Comparison of ENCODE assay signal across 9 mouse cellular contexts in the genomic region with DNA sequence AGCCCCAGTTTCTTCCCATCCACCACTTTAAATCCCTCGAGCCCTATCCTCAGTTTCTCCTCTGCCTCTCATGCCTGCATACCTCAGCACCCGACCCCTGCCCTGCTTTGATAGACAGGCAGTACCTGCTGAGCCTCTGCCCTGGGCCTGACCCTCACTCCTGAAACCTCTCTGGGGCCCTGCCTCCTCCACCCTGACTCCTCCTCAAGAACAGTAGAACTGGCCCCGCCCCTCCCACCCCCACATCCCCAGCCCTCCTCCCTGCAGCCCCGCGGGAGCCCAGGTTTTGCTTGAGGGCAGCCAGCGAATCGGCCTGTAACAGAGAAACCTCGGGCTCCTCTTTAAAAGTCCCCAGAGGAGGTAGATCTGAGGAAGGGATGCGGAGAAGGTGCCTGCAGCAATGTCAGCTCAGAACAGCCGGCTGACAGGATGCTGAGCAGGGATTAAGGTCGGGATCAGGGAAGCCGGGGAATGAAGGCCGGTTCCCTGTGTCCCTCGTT. TPM values are rescaled to one million over a fixed set of nuclear protein-coding genes. Genes with fewer than 3 reads are reported as not detected.
A peak's percentile ranks its signal among the peaks of the same experiment; 100 is the strongest.
DNase-seq lines count a peak whose midpoint lies in the region; ATAC-seq and TF ChIP-seq lines count a peak whose summit lies in the region.
"Had no signal": no experiment of that assay in that cellular context is flagged by ENCODE, and none has a peak within 500 bp of the region (broad histone marks: within the 10 kb centered on the region; RNA-seq: fewer than 3 reads in every experiment).

No protein-coding gene starts in this region.

- WGBS in forebrain, embryonic 12.5 days: 3% methylated on average over 14 of the region's 14 CpGs
- 14% methylated on average over 14 of the region's 14 CpGs for WGBS in forebrain, postnatal 0 days
- 4% methylated on average over 14 of the region's 14 CpGs for WGBS in limb, embryonic 11.5 days
- 3% methylated on average over 14 of the region's 14 CpGs for WGBS in midbrain, embryonic 15.5 days

- no peak for ATAC-seq in forebrain, embryonic 12.5 days (ENCODE audit: low FRiP score)
- ATAC-seq in forebrain, postnatal 0 days: no peak
- ATAC-seq in limb, embryonic 11.5 days (ENCODE audit: insufficient number of reproducible peaks, low FRiP score, low TSS enrichment, low read depth): no peak
- peak; percentile 53; the same call in 1 of the 2 replicates for ATAC-seq in midbrain, embryonic 15.5 days (replicated peaks)

- peaks cover 25% of the 10 kb centered on the region for H3K27me3 ChIP-seq in forebrain, embryonic 12.5 days
- no peaks in the 10 kb centered on the region; the same call in none of the 2 replicates for H3K27me3 ChIP-seq in forebrain, postnatal 0 days (ENCODE audit: insufficient read depth, low read length)
- 0 out of 2 replicates have a peak, but pooled peaks cover 1% of the 10 kb centered on the region for H3K27me3 ChIP-seq in limb, embryonic 11.5 days (ENCODE audit: control insufficient read depth, insufficient read depth, low read length)
- 0 out of 2 replicates have a peak, but pooled peaks cover 2% of the 10 kb centered on the region for H3K27me3 ChIP-seq in midbrain, embryonic 15.5 days (replicated peaks)

- H3K9me3 ChIP-seq in forebrain, embryonic 12.5 days: no peaks in the 10 kb centered on the region
- no peaks in the 10 kb centered on the region for H3K9me3 ChIP-seq in forebrain, postnatal 0 days (ENCODE audit: low read length)
- H3K9me3 ChIP-seq in limb, embryonic 11.5 days (ENCODE audit: control insufficient read depth, low read length): no peaks in the 10 kb centered on the region
- no peaks in the 10 kb centered on the region for H3K9me3 ChIP-seq in midbrain, embryonic 15.5 days

- no peak for TF ChIP-seq CTCF in forebrain, postnatal 0 days (IDR thresholded peaks at IDR 0.05; ENCODE audit: low read depth)

- peaks cover 27% of the 10 kb centered on the region for H3K4me1 ChIP-seq in forebrain, embryonic 12.5 days
- H3K4me1 ChIP-seq in forebrain, postnatal 0 days (ENCODE audit: insufficient read depth): no peaks in the 10 kb centered on the region
- peaks cover 24% of the 10 kb centered on the region for H3K4me1 ChIP-seq in limb, embryonic 11.5 days (ENCODE audit: control insufficient read depth, insufficient read depth, low read length)
- peaks cover 22% of the 10 kb centered on the region for H3K4me1 ChIP-seq in midbrain, embryonic 15.5 days

- 0 out of 2 replicates have a peak overlapping the region, but pooled peaks have one; percentile 12 for H3K9ac ChIP-seq in forebrain, embryonic 12.5 days
- H3K9ac ChIP-seq in forebrain, postnatal 0 days: no peak overlapping the region
- H3K9ac ChIP-seq in limb, embryonic 11.5 days (ENCODE audit: low read length): peak overlapping the region; percentile 43; the same call in 1 of the 2 replicates
- H3K9ac ChIP-seq in midbrain, embryonic 15.5 days: no peak overlapping the region

- H3K4me3 ChIP-seq in forebrain, embryonic 12.5 days (replicated peaks): no peak overlapping the region
- no peak overlapping the region for H3K4me3 ChIP-seq in forebrain, postnatal 0 days (ENCODE audit: low read depth, low read length)
- no peak overlapping the region for H3K4me3 ChIP-seq in limb, embryonic 11.5 days (ENCODE audit: low read depth, low read length)
- no peak overlapping the region for H3K4me3 ChIP-seq in midbrain, embryonic 15.5 days

- H3K4me2 ChIP-seq in forebrain, embryonic 12.5 days: peak overlapping the region; percentile 24
- H3K4me2 ChIP-seq in forebrain, postnatal 0 days (ENCODE audit: low read depth): no peak overlapping the region
- peak overlapping the region; percentile 39 for H3K4me2 ChIP-seq in limb, embryonic 11.5 days (ENCODE audit: low read depth, severe bottlenecking)
- H3K4me2 ChIP-seq in midbrain, embryonic 15.5 days: no peak overlapping the region; the same call in 1 of the 2 replicates

- H3K36me3 ChIP-seq in forebrain, embryonic 12.5 days (replicated peaks): no peaks in the 10 kb centered on the region
- no peaks in the 10 kb centered on the region for H3K36me3 ChIP-seq in forebrain, postnatal 0 days (ENCODE audit: insufficient read depth)
- no peaks in the 10 kb centered on the region for H3K36me3 ChIP-seq in limb, embryonic 11.5 days (ENCODE audit: control insufficient read depth, insufficient read depth, low read length)
- H3K36me3 ChIP-seq in midbrain, embryonic 15.5 days (replicated peaks): no peaks in the 10 kb centered on the region

- 0 out of 2 replicates have a peak overlapping the region, but pooled peaks have one; percentile 3 for H3K27ac ChIP-seq in forebrain, embryonic 12.5 days
- no peak overlapping the region for H3K27ac ChIP-seq in forebrain, postnatal 0 days (ENCODE audit: low read depth, low read length)
- peak overlapping the region; percentile 30 for H3K27ac ChIP-seq in limb, embryonic 11.5 days (replicated peaks; ENCODE audit: low read depth, low read length)
- H3K27ac ChIP-seq in midbrain, embryonic 15.5 days: 0 out of 2 replicates have a peak overlapping the region, but pooled peaks have one; percentile 45
- H3K27ac ChIP-seq: macrophage had no signal

- no peak for DNase-seq in forebrain, postnatal 0 days
- peak; percentile 76 for DNase-seq in ZHBTc4 (ENCODE audit: low read depth, low spot score)
- DNase-seq in limb, embryonic 11.5 days (ENCODE audit: low spot score): peak; percentile 58
- no peak for DNase-seq in layer of hippocampus, adult 9-11 months
- no peak for DNase-seq in urinary bladder, postnatal 10 days (ENCODE audit: low spot score)
- DNase-seq in cerebellum, adult 18-20 months: no peak

RNA-seq across cellular contexts. Expression of a gene that starts 22.5 kb away (rescaled TPM):
- polyA plus RNA-seq in forebrain, embryonic 12.5 days (2016; fragmentation: Nextera tagmentation; extraction: Ambion mirVana): 22.6 and 24.3 TPM in 2 replicates
- 108 and 109 TPM in 2 replicates for total RNA-seq in forebrain, postnatal 0 days (2014; rRNA removed)
- 45.7 and 56.4 TPM in 2 replicates for polyA plus RNA-seq in forebrain, postnatal 0 days (2015; fragmentation: Nextera tagmentation; extraction: Ambion mirVana)
- polyA plus RNA-seq in limb, embryonic 11.5 days (2014; fragmentation: Nextera tagmentation; extraction: Ambion mirVana): 30.5 and 30.7 TPM in 2 replicates
- polyA plus RNA-seq in midbrain, embryonic 15.5 days (2015; fragmentation: Nextera tagmentation; extraction: Ambion mirVana): 43.3 and 46.6 TPM in 2 replicates

Comparison
In these comparisons a context has a peak if more than half of its experiments do, and no peak if none do; other contexts are left out.
1. H3K4me2 ChIP-seq: peak in forebrain, embryonic 12.5 days (single experiment) and limb, embryonic 11.5 days (single experiment); none in forebrain, postnatal 0 days (single experiment) and midbrain, embryonic 15.5 days (single experiment).
2. H3K9ac ChIP-seq: peak in forebrain, embryonic 12.5 days (single experiment) and limb, embryonic 11.5 days (single experiment); none in forebrain, postnatal 0 days (single experiment) and midbrain, embryonic 15.5 days (single experiment).
3. DNase-seq: peak in ZHBTc4 (single experiment) and limb, embryonic 11.5 days (single experiment); none in forebrain, postnatal 0 days (single experiment), layer of hippocampus, adult 9-11 months (single experiment), urinary bladder, postnatal 10 days (single experiment) and cerebellum, adult 18-20 months (0 of 2).